Mouse (Mus musculus) MEL (cell line): ENCODE measurements around the gene Tnfrsf13c.

Source experiments
- MXI1 ChIP-seq: IDR thresholded peaks from 2 replicates; pipeline ENCODE4 v1.6.1; 2011; ENCODE audit warnings: mild to moderate bottlenecking, low read depth, low read length, improper control_type of control experiment
- POLR2A ChIP-seq, 2 experiments: IDR thresholded peaks; 2 replicates each; pipeline ENCODE4 v1.6.1; 2011 to 2012; ENCODE audit warnings: low read length in 2 of 2, mild to moderate bottlenecking in 2 of 2, control low read depth in 1 of 2, improper control_type of control experiment in 1 of 2, low read depth in 1 of 2, moderate library complexity in 1 of 2; ENCODE audit not compliant: control insufficient read depth in 1 of 2, insufficient read depth in 1 of 2, poor library complexity in 1 of 2
- USF1 ChIP-seq: IDR thresholded peaks from 2 replicates; pipeline ENCODE4 v1.6.1; 2014; ENCODE audit warnings: low read depth, mild to moderate bottlenecking, inconsistent platforms, low read length, improper control_type of control experiment, moderate library complexity
- ZKSCAN1 ChIP-seq: IDR thresholded peaks from 2 replicates; pipeline ENCODE4 v1.6.1; 2012; ENCODE audit warnings: low read depth, mild to moderate bottlenecking, inconsistent platforms, low read length, improper control_type of control experiment, moderate library complexity

DNA sequence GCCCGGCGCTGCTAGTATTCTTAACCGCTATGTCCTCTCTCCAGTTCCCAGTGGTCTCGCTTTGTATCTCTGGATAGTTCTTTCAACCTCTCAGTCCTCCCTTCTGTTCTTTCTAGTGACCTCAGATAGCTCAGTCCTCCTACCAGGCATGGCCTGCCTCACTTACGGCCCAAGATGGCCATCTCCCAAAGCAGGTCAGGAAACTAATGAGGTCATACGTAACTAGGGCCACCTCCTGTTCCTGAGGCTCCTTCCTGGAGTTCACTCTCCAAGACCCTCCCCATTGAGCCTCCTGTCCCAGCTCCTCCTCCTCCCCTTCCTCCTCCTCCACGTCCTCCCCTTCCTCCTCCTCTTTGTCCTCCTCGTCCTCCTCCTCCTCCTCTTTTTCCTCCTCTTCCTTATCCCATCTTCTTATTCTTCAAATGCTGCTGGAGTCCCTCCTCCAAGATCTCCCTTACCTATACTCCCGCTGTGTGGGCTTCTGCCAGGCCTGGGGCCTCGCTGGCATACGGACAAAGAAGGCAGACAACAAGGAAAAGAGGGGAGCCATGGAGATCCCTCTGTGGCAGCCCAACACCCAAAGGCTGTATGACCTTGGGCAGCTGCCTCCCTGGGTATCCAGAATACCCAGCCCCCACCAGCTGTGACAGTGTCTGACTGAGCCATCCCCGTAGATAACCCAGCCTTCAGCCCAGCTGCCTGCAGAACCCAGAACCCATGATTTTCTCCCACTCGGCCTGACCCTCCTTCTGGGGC is 14.7 kb downstream of the Tnfrsf13c start:
- TF ChIP-seq POLR2A (IDR thresholded peaks at IDR 0.05; ENCODE audit: control insufficient read depth in 1 of 2, insufficient read depth in 1 of 2, low read depth in 1 of 2, low read length in 2 of 2, poor library complexity in 1 of 2) (no peak), MXI1 (no peak), USF1 (no peak), ZKSCAN1 (no peak)
